Mouse (Mus musculus): ENCODE results near the gene Fam216a.

DNA sequence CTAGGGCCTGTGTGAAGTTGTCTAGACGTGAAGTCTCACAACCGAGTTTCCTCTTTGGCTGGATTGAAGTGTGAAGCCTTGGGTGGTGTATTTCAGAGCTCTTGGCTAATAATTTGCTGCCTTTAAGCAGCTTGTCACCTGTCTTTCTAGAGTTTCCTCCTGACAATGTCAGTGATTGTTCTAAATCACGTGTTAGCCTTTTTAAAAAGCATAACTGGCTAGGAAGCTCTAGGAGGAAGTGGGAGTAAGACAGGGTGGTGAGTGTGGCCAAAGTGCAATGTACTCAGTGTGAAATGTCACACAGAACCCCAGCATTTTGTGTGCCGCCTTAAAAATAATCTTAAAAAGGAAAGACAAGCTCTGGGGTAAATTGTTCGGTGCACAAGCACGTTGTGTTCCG lies 28.4 kb downstream of the Fam216a start:
- TF ChIP-seq CTCF (IDR thresholded peaks at IDR 0.05; ENCODE audit: control insufficient read depth, insufficient read depth, insufficient read length) (no peak), MYOG (IDR thresholded peaks at IDR 0.05; ENCODE audit: control insufficient read depth, extremely low read depth, insufficient read length) (no peak), MAX (IDR thresholded peaks at IDR 0.05) (no peak), CEBPB (IDR thresholded peaks at IDR 0.05; ENCODE audit: low read depth) (no peak), USF1 (IDR thresholded peaks at IDR 0.05; ENCODE audit: low read depth) (no peak)
